Mouse (Mus musculus): Measurements from ENCODE around the gene Sox6.

- TF ChIP-seq CTCF (IDR thresholded peaks at IDR 0.05; ENCODE audit: low read depth, low read length) (no peak), POLR2A (IDR thresholded peaks at IDR 0.05; ENCODE audit: borderline replicate concordance, low read depth, low read length) (no peak)
Measured at GRCm38 (mm10) chr7:115953046-115953445, 85.5 kb downstream of the Sox6 start.
